Mouse (Mus musculus) forebrain, embryonic 14.5 days (tissue): Measurements from ENCODE around the gene Sh2d3c. TPM values are rescaled to one million over a fixed set of nuclear protein-coding genes. Genes with fewer than 3 reads are reported as not detected.

ENCODE experiments used
- ATAC-seq: fragments of 200-750 bp; cut with Nextera tagmentation; 2 replicates; pipeline ENCODE4 v1.8.0; 2017; ENCODE audit warnings: mild to moderate bottlenecking, moderate library complexity
- DNase-seq: peaks from one replicate; pipeline ENCODE4 v3.0.0-alpha.2; 2015; ENCODE audit warnings: low spot score
- H3K27ac ChIP-seq: fragments of 300-500 bp; sonication (generic); 2 replicates; pipeline ENCODE4 v1.5.1; 2014; ENCODE audit warnings: low read depth, mild to moderate bottlenecking, control low read depth, low read length, moderate library complexity
- H3K27me3 ChIP-seq: fragments of 300-500 bp; sonication (generic); replicated peaks from 2 replicates; pipeline ENCODE4 v1.6.1; 2014; ENCODE audit warnings: low read length, control low read depth, mixed read lengths; ENCODE audit not compliant: control insufficient read depth, insufficient read depth
- H3K36me3 ChIP-seq: fragments of 300-500 bp; sonication (generic); 2 replicates; pipeline ENCODE4 v1.6.1; 2014; ENCODE audit warnings: low read length, control low read depth; ENCODE audit not compliant: control insufficient read depth, insufficient read depth
- H3K4me1 ChIP-seq: fragments of 300-500 bp; sonication (generic); 2 replicates; pipeline ENCODE4 v1.6.1; 2014; ENCODE audit warnings: antibody characterized with exemption, low read length, control low read depth; ENCODE audit not compliant: control insufficient read depth, insufficient read depth
- H3K4me2 ChIP-seq: fragments of 300-500 bp; sonication (generic); 2 replicates; pipeline ENCODE4 v1.6.1; 2014; ENCODE audit warnings: mild to moderate bottlenecking, control low read depth, low read length
- H3K4me3 ChIP-seq: fragments of 300-500 bp; sonication (generic); 2 replicates; pipeline ENCODE4 v1.5.1; 2014; ENCODE audit warnings: low read depth, low read length, control low read depth
- H3K9ac ChIP-seq: fragments of 300-500 bp; sonication (generic); 2 replicates; pipeline ENCODE4 v1.6.1; 2014; ENCODE audit warnings: mild to moderate bottlenecking, low read length, control low read depth, moderate library complexity
- H3K9me3 ChIP-seq: fragments of 300-500 bp; sonication (generic); replicated peaks from 2 replicates; pipeline ENCODE4 v1.6.1; 2016; ENCODE audit warnings: low read length, control low read depth, mixed read lengths; ENCODE audit not compliant: control insufficient read depth
- WGBS: fragments of 180-500 bp; shearing (Covaris S2); extraction: QIAGEN DNeasy Blood & Tissue Kit; methylation state at CpG from one replicate; pipeline ENCODE4 v1.1.7; 2014; 5-methylcytosine and 5-hydroxymethylcytosine counted together
- microRNA counts: library from miRNA; unstranded; fragments of <30 nt; microRNA quantifications from one replicate; lab custom pipeline; 2016
- microRNA-seq: library from miRNA; unstranded; fragments of <30 nt; microRNA quantifications from one replicate; pipeline ENCODE4, GENCODE M21; 2016
- polyA plus RNA-seq: library from polyadenylated mRNA; unstranded; fragments of >200 nt; fragmentation: Nextera tagmentation; extraction: Ambion mirVana; gene quantifications from 2 replicates; pipeline ENCODE4 v1.2.1, GENCODE M21; 2014

Sh2d3c gene
- polyA plus RNA-seq, 1 experiment from 2014 or later: 25.8 TPM

DNA sequence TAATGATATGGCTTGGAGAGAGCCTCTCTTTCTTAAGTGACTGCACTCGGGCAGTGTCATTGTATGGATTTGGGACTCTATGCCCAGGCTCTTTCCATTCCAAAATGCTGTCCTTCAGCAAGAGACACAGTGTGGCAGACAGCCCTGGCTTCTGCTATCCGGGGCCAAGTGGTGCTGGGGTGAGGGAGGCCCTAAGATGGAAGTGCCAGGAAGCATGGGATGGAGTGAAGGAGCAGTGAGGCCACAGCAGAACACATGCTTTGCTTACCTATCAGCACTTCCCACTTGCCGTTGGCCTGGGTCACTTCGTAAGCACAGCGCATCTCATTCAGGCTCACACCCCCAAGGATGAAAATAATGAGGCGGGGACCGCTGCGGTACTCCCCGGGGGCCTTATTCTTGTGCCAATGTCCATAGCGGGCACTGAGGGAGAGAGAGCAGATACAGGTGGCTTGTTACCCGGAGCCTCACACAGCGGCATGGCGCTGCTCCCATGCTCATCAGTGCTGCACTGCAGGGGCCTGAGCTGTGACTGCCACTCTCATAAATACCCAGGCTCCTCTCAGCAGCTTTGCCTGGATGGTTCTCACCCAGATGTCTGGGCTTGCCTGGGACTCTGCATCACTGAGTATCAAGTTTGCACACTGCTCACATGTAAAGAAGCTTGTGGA lies 75.0 kb downstream of the Sh2d3c start:
- Histone ChIP-seq H3K36me3 (peaks cover 78% of the 10 kb centered on the region), H3K9me3 (no peaks in the 10 kb centered on the region), H3K9ac (no peak overlapping the region), H3K27me3 (no peaks in the 10 kb centered on the region), H3K4me3 (no peak overlapping the region), H3K27ac (no peak overlapping the region), H3K4me2 (no peak overlapping the region), H3K4me1 (no peaks in the 10 kb centered on the region)
- no peak for ATAC-seq
- no peak for DNase-seq
- 75% methylated on average over 13 of the region's 13 CpGs for WGBS

GRCm38 (mm10) chr2:32798251-32798962 lies 77.6 kb downstream of the Sh2d3c start:
- DNase-seq (no peak), ATAC-seq (no peak)
- no peaks in the 10 kb centered on the region for H3K27me3 ChIP-seq
- no peak overlapping the region for H3K4me3 ChIP-seq
- H3K9ac ChIP-seq: no peak overlapping the region
- no peak overlapping the region for H3K4me2 ChIP-seq
- H3K27ac ChIP-seq: no peak overlapping the region
- 80% methylated on average over 10 of the region's 10 CpGs for WGBS
- H3K4me1 ChIP-seq: no peaks in the 10 kb centered on the region
- no peaks in the 10 kb centered on the region for H3K9me3 ChIP-seq
- peaks cover 83% of the 10 kb centered on the region for H3K36me3 ChIP-seq

MicroRNA genes within 50 kb of the gene (microRNA counts, 519-probe panel; counts per million panel counts)
- microRNA mmu-miR-2861 (lab: Ali Mortazavi, UCI): not detected

Small RNAs within 50 kb of the gene (microRNA-seq; reads per million reads assigned to microRNA genes)
- gene Gm47291: not detected
- gene Mir2861: not detected
- gene Mir3960: not detected
- not detected for gene Mir8093

Other genes starting within 250 kb of the Sh2d3c start
- 4.4 and 5.2 TPM in 2 replicates for gene Fam102a, start 185.7 kb upstream of the Sh2d3c start, polyA plus RNA-seq
- gene Dpm2, start 150.2 kb upstream of the Sh2d3c start, polyA plus RNA-seq: 143 and 152 TPM in 2 replicates
- gene Pip5kl1, start 146.3 kb upstream of the Sh2d3c start, polyA plus RNA-seq: 4.7 TPM in 2 replicates
- gene 9430097D07Rik, start 145.4 kb upstream of the Sh2d3c start, polyA plus RNA-seq: 0.30 and 0.61 TPM in 2 replicates
- 18.7 and 21.4 TPM in 2 replicates for gene St6galnac4, start 134.0 kb upstream of the Sh2d3c start, polyA plus RNA-seq
- gene St6galnac6, start 121.3 kb upstream of the Sh2d3c start, polyA plus RNA-seq: 4.7 and 5.7 TPM in 2 replicates
- 60.3 and 65.9 TPM in 2 replicates for gene Ak1, start 99.3 kb upstream of the Sh2d3c start, polyA plus RNA-seq
- gene Eng, start 74.5 kb upstream of the Sh2d3c start, polyA plus RNA-seq: 15.0 and 23.1 TPM in 2 replicates
- gene Fpgs, start 16.9 kb upstream of the Sh2d3c start, polyA plus RNA-seq: 10.9 and 14.3 TPM in 2 replicates
- gene Cdk9, start 8.0 kb upstream of the Sh2d3c start, polyA plus RNA-seq: 72.9 and 75.1 TPM in 2 replicates
- 3.2 and 3.4 TPM in 2 replicates for gene 6330409D20Rik, start 20.0 kb downstream of the Sh2d3c start, polyA plus RNA-seq
- 67.9 and 71.2 TPM in 2 replicates for gene Tor2a, start 36.2 kb downstream of the Sh2d3c start, polyA plus RNA-seq
- gene Ttc16, start 54.6 kb downstream of the Sh2d3c start, polyA plus RNA-seq: 0.27 and 0.80 TPM in 2 replicates
- gene Ptrh1, start 54.7 kb downstream of the Sh2d3c start, polyA plus RNA-seq: 4.7 and 5.1 TPM in 2 replicates
- 0.17 and 0.30 TPM in 2 replicates for gene Cfap157, start 63.4 kb downstream of the Sh2d3c start, polyA plus RNA-seq
- gene Stxbp1, start 126.2 kb downstream of the Sh2d3c start, polyA plus RNA-seq: 127 and 174 TPM in 2 replicates
- 13.8 and 17.7 TPM in 2 replicates for gene Fam129b, start 155.1 kb downstream of the Sh2d3c start, polyA plus RNA-seq
- gene Rpl12, start 240.5 kb downstream of the Sh2d3c start, polyA plus RNA-seq: 94.3 and 128 TPM in 2 replicates
- gene Lrsam1, start 240.6 kb downstream of the Sh2d3c start, polyA plus RNA-seq: 13.6 and 15.7 TPM in 2 replicates